Mouse (Mus musculus) ES-Bruce4 (cell line): ENCODE results near the gene Pax6.

ENCODE experiments used
- CTCF ChIP-seq: IDR thresholded peaks from one replicate; pipeline ENCODE4 v1.8.1; 2011; ENCODE audit warnings: low read depth, low read length
- POLR2A ChIP-seq: IDR thresholded peaks from one replicate; pipeline ENCODE4 v1.8.1; 2011; ENCODE audit warnings: low read length; ENCODE audit not compliant: insufficient read depth

DNA sequence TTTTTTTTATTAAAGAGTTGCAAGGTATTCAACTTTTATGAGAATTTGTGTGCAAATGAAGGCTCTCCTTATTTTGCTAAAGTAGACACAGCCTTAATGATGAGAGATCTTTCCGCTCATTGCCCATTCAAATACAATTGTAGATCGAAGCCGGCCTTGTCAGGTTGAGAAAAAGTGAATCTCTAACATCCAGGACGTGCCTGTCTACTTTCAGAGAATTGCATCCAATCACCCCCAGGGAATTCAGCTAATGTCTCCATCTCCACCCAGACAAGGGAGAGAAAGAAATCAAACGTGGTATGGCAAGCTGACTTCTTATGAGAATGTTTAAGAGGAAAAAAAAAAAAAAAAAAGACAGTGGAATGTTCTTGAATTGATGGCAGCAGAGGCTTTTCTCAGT, 3.7 kb upstream of the Pax6 start:
- TF ChIP-seq CTCF, result no peak
- TF ChIP-seq POLR2A, result no peak
